Mouse (Mus musculus): ENCODE measurements around the gene Dnaja3. TPM values are rescaled to one million over a fixed set of nuclear protein-coding genes. Genes with fewer than 3 reads are reported as not detected.

Dnaja3 gene
- total RNA-seq, 2 experiments from 2014 or later = 52.7 to 55.1 TPM

- DNase-seq (ENCODE audit: low spot score in 2 of 2) = peak; percentile 52 to 58
These were observed 33.2 kb upstream of the Dnaja3 start for GRCm38 (mm10) chr16:4606431-4607084.

DNA sequence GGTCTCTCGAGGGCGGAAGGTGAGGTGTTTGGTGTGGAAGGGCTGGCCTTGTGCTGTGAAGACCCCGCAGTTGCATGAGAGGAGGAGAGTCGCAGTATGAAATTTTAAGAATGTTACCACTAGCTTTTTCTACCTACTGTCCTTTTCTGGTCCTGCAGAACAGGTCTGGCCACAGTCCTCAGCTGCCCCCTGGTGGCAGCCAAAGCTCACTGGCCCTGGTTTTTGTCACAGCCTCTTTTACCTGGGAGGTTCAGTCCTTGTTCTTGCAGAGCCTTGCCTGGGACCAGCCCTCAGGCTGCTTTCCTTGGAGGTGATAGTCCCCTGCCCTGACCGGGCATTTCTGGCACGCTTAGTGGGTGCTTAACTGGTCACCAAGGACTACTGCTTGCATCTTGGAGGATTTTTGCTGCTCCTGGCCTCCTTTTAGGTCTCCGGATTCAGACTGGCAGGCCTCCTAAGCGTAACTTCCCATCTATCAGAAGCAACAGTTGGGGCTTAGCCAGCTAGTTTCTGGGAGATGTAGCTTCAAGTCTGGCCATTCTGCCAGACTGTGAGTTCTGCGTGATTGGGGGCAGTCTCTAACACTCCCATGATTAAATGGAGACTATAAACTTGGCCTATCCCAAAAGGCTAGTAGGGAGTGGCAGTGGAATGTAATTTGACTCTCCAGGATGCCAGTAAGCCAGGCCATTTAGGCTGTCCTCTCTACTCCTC lies 31.8 kb upstream of the Dnaja3 start:
- peak; percentile 75 to 84 for DNase-seq (ENCODE audit: low spot score in 2 of 2)

DNA sequence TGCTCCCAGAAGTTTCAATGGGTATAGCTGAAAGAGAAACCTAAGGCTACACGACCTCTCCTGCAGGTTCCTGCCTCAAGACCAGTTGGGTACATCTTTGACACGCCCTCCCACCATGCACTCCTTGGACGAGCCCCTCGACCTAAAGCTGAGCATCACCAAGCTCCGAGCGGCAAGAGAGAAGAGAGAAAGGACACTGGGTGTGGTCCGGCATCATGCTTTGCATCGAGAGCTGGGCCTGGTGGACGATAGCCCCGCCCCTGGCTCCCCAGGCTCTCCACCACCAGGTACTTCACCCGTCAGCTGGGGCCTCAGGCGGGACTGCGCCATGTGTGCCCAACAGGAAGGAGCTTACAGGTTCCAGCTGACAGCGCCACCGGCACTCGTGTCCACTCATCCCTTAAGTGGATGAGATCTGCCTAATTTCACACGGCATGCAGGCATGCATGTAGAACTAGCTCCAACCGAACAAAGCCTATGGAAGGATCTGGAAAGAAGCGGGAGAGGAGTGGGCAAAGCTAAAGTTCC lies 31.2 kb upstream of the Dnaja3 start:
- DNase-seq (ENCODE audit: low spot score in 2 of 2) = no peak

DNA sequence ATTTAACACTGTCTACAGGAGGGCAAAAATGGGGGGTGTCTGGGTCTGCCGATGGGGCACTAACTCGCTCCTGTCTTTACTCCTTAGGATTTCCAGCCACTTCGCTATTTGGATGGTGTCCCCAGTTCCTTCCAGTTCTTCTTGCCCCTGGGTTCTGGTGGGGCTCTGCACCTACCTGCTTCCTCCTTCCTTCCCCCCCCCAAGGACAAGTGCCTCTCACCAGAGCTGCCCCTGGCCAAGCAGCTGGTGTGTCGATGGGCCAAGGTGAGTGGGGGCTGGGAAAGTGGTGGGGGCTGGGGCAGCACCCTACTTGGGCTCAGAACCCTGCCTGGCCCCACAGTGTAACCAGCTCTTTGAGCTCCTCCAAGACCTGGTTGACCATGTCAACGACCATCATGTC lies 28.6 kb upstream of the Dnaja3 start:
- no peak for DNase-seq (ENCODE audit: low spot score in 2 of 2)

GRCm38 (mm10) chr16:4611676-4612075 lies 28.1 kb upstream of the Dnaja3 start:
- DNase-seq (ENCODE audit: low spot score in 2 of 2) = no peak

DNA sequence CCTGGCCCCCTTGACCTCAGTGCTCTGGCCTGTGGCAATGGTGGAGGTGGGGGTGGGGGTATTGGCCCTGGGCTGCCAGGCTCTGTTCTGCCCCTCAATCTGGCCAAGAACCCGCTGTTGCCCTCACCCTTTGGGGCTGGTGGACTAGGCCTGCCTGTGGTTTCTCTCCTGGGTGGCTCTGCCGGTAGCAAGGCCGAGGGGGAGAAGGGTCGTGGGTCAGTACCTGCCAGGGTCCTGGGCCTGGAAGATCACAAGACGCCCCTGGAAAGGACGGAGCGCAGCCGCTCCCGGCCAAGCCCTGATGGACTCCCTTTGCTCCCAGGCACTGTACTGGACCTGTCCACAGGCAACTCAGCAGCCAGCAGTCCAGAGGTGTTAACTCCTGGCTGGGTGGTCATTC lies 26.1 kb upstream of the Dnaja3 start:
- no peak for DNase-seq (ENCODE audit: low spot score in 2 of 2)

GRCm38 (mm10) chr16:4614639-4615038 lies 25.1 kb upstream of the Dnaja3 start:
- DNase-seq (ENCODE audit: low spot score in 2 of 2) = no peak

DNA sequence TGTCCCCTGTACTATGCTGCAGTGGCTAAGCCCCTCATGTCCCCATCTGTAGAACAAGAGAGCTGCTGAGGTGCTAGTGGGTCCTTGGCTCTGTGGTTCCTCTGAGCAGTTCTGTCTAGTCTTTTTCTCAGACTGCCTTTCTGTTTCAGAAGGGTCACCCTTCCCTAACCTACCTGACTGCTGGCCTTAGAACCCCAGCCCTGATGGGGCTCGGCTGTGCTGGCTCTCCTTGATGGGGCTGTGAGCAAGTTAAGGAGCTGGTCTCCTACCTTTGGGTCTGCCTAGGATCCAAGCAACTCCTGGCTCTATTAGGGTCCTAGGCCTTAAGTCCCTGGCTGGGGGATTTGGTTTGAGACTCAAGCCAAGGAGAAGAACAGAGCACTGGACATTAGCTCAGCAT lies 24.5 kb upstream of the Dnaja3 start:
- no peak for DNase-seq (ENCODE audit: low spot score in 2 of 2)

GRCm38 (mm10) chr16:4616829-4617228 lies 23.0 kb upstream of the Dnaja3 start:
- no peak for DNase-seq (ENCODE audit: low spot score in 2 of 2)

DNA sequence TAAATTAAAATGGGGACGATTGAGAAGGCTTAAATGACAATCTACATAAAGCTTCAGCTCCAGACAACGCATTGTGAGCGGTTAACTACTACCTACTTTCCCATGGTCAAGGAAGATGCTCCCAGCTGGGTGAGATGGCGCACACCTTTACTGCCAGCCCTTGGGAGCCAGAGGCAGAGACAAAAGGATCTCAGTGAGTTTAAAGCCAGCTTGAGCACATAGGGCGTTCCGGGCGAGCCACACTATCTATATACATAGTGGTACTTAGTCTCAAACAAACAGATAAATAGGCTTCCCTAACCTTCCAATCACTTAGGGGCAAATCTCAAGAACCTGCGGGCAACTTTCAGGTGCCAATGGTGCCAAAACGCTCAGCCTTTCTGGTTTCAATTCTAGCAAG lies 15.7 kb upstream of the Dnaja3 start:
- no peak for DNase-seq (ENCODE audit: low spot score in 2 of 2)

GRCm38 (mm10) chr16:4624481-4625110 lies 15.2 kb upstream of the Dnaja3 start, which contains the start of gene Pam16:
Pam16 (minus strand) TSS chr16:4624988.
- DNase-seq (ENCODE audit: low spot score in 2 of 2) = peak; percentile 90 to 93

GRCm38 (mm10) chr16:4627105-4627504 lies 12.7 kb upstream of the Dnaja3 start:
- DNase-seq (ENCODE audit: low spot score in 2 of 2) = no peak

DNA sequence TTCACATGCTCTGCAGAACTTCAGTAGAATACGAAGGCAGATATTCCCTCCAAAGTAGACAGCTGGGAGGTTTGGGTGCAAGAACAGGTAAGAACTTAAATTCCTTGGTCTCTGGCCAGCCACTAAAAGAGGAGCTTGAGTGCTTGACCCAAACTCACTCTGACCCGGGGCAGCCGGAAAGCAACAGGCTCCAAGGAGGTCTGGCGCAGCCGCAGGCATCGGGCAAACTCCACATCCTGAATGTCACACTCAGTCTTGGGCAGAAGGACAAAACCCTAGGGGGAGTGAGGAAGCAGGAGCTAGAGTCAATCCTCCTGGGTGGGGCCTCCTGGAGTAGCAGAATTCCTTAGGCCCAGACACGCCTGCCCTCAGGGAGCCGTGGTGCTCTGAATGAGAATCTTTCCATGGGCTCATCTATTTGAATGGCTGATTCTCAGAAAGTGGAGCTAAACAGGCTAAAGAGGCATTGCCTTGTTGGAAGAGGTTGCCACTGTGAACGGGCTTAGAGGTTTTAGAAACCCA lies 10.8 kb upstream of the Dnaja3 start:
- DNase-seq (ENCODE audit: low spot score in 2 of 2) = no peak

GRCm38 (mm10) chr16:4629950-4630349 lies 9.8 kb upstream of the Dnaja3 start:
- DNase-seq (ENCODE audit: low spot score in 2 of 2) = peak; percentile 82 to 84

DNA sequence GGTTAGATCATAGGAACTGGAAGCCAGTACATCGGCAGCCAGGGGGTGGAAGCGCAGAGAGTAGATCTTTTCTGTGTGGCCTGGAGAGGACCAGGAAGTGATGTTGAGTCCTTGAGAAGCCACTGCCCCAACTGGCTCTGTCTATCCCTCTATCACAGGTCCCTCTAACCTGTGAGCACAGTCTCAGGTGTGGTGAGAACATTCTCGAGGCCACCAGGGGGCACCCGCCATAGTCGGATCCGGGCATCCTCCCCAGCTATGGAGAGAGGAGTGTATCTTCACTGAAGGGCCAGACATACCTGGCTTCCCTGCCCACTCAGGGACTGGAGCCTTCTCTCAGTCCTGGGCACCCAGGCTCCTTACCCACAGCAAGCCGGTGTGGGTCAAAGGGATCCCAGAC lies 7.7 kb upstream of the Dnaja3 start:
- no peak for DNase-seq (ENCODE audit: low spot score in 2 of 2)

DNA sequence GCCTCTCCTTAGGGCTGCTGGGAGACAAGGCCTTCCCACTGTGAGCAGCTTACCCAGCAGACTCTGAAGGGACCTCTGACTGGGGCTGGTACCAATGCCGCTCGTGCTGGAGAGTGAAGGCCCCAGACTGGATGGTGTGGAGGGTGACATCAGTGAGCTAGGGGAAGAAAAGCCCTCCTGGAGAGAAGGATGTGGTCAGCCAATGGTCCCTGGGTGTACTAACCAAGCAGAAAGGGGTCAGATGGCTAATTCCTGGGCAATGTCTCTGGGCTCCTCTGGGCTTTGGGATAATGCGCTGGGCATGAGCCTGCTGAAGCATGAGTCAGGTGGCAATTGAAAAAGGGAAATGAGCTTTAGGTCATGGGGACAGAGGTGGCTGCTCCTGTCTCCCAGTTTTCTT lies 6.1 kb upstream of the Dnaja3 start:
- no peak for DNase-seq (ENCODE audit: low spot score in 2 of 2)

- no peak for DNase-seq (ENCODE audit: low spot score in 2 of 2)
These were observed 5.1 kb upstream of the Dnaja3 start for GRCm38 (mm10) chr16:4634681-4635080.

DNA sequence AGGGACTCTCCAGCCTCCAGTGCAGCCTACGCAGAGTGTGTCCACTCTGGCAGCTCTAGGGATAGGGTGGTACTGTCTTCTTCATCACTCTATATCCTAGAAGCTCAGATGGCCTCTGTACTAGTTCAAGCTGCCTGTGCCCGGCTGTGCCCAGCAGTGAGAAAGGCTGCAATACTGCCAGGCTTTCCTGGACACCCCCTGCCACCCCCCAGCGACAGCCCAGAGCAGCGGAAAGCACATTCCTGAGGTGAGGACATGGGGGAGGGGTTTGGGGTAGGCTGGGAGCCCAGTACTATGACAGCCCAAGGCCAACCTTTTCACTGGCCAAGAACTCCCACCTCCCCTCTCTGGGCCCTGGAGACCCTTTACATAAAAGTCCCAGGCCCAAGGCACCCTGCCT lies 4.0 kb upstream of the Dnaja3 start:
- DNase-seq (ENCODE audit: low spot score in 2 of 2) = no peak

GRCm38 (mm10) chr16:4638891-4639390 lies 848 bp upstream of the Dnaja3 start:
- no peak for DNase-seq (ENCODE audit: low spot score in 2 of 2)

DNA sequence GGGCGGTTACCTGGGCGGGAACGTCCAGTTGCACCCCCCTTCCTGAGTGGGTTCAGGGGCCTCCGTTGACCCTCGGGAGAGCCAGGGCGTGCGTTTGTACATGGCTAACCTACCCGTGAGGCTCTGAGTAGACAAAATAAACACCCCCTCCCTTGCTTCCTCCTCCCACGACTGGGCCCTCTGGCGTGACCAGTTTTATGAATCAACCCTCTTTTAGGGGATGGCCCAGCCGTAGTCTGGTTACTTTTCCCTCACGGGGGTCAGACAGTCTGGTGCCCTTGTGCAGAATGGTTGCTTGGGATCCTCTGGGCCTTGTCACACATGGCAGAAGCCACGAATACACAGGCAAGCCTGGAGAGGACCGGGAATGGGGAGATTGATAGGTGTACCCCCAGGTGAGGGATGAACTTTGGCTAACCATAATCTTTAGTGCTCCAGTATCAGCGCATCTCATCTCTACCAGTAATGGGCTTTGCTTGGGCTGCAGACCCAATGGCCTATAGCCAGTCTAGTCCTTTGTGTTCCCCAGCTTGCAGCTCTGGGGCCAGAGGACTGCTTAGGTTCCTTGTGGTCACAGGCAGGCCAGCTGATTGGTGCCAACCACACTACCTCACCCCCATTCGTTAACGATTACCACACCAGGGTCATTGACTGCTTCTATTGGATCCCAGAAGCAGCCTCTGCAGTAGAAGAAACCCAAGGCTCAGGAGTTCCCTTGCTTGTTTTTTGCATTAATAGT lies 647 bp downstream of the Dnaja3 start:
- DNase-seq (ENCODE audit: low spot score in 2 of 2) = no peak
